Mouse (Mus musculus) B cell, adult 2 months (primary cell): ENCODE data around the gene Gpr22.

Source experiments
- DNase-seq, 2 experiments: peaks; one replicate each; pipeline ENCODE4 v3.0.0; 2022

The Gpr22 gene

DNA sequence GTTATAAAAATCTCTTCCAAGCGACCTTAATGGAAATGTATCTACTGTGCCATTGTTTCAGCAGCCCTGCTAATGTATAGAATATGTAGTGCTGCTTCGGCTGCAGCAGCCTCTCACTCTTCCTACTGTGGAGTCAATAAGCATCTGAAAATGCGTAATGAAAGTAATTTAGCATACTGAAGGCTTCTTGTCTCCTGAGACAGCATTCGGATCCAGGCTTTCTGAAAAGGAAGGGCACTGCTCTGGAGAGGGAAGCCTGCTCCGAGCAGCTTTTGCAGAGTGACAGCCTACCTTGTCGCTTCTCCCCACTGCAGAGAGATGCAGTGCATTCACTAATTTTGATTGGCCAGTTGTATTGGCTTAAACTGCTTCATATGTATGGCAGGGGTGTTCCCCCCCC is at the start of gene Gpr22:
Gpr22 (minus strand) TSS at position 348 of the 400 bp plus-strand sequence.
- DNase-seq, result no peak

- peak; percentile 17 to 20 for DNase-seq
Measured at GRCm38 (mm10) chr12:31755885-31756755, 42.4 kb upstream of the Gpr22 start.

DNA sequence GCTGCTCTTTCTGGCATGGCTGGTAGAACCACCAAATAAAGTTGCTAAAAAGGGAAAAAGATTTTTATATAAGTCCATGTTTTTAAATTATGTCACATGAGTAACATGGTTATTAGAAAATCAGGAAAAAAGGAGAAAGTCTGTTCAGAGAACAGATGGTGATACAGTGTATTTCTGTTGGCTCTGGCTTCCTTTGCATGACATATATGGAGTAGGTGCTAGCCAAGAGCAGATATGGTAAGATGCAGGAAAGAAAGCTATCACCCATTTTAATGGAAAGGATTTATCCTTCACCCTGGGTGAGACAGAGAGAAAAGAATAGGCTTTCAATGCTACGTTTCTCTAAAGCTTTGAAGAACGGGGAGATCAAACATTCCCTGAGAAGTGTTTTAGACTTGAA is 40.7 kb upstream of the Gpr22 start:
- no peak for DNase-seq

DNA sequence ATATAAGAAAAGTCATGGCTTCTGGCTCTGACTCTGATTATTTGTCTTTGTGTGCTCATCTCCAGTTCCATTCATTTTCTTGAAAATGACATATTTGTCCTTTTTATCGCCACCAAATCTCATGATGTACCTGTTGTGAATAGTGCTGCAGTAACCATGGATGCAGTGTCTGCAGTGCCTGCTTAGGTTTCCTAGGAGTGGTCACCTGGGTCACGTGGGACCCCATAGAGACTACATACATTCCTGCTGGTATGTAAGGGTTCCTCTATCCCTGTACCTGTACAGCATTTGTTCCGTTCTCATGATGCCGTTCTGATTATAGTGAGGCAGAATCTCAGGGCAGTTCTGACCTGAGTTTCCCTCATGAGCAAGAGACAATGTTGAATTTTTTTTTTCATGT is 36.1 kb upstream of the Gpr22 start:
- DNase-seq, result no peak

GRCm38 (mm10) chr12:31747301-31747700 is 33.6 kb upstream of the Gpr22 start:
- DNase-seq, result no peak

- DNase-seq, result no peak
Measured at GRCm38 (mm10) chr12:31734616-31735015, 20.9 kb upstream of the Gpr22 start.

DNA sequence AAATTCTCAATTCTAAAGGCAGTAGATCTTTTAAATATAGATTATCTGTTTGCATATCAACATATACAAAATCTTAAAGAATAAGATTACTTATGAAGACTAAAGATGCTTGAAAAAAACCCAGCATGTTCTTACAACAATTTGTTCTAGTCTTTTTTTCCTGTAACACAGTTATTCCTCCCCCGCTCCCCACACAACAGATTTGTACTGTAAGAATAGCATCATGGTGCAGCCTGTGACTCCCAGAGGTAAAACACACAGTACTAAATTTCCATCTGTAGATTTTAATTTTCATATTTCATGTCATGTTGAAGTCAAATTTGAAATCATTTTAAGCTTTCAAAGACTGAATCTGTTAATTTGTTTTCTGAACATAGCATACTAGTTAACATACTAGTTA is 16.4 kb upstream of the Gpr22 start:
- no peak for DNase-seq

GRCm38 (mm10) chr12:31726707-31727106 is 13.0 kb upstream of the Gpr22 start:
- DNase-seq, result no peak

GRCm38 (mm10) chr12:31725511-31726275 is 11.9 kb upstream of the Gpr22 start:
- no peak for DNase-seq

GRCm38 (mm10) chr12:31724576-31724975 is 10.8 kb upstream of the Gpr22 start:
- DNase-seq, result no peak

DNA sequence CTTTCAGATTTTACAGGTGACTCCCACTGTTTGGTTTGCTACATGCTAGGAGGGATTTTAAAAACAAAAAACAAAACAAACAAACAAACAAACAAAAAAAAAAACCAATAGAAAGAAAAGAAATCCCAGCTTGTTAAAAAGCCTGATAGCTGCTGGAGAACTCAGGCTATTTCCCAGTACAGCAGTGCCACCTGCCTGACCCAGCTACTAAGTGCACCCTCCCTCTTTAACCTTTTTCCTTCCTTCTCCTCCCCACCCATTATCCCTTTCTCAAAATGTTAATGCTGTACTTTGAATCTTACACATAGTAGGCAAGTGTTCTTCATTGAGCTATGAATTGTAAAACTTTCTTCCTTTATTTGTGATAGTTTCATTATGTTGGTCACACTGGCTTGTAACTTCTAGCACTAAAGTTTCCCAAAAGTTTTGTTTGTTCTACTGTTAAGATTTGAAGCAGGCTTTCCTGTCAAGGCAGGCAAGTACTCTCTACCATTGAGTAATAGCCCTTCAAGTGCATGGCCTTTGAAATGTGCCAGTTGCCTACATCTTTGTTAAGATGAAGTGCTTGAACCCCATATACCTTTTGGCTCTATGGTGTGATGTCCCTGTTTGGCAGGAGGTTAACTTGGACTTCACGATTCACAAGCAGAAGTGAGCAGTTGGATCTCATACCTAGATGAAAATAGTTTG is 6.0 kb upstream of the Gpr22 start:
- DNase-seq, result peak; percentile 15 to 17

GRCm38 (mm10) chr12:31714070-31714469 is 323 bp upstream of the Gpr22 start:
- DNase-seq, result no peak

DNA sequence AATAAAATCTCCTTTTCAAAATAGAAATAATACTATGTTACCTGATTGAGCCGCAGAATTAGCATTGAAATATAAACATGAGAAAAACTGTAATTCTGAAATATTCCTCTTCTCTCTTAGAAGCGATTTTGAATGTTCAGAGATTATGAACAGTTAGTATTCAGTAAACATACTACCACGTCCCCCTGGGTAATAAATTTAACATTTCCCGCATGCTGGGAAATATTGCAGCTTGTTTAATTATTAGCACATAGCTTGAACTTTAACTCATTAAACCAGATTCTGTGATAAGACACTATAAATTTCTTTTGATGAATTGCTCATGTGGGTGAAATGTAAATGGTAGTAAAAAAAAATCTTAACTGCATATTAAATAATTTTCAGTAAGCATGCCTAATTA is 1.0 kb downstream of the Gpr22 start:
- no peak for DNase-seq

DNA sequence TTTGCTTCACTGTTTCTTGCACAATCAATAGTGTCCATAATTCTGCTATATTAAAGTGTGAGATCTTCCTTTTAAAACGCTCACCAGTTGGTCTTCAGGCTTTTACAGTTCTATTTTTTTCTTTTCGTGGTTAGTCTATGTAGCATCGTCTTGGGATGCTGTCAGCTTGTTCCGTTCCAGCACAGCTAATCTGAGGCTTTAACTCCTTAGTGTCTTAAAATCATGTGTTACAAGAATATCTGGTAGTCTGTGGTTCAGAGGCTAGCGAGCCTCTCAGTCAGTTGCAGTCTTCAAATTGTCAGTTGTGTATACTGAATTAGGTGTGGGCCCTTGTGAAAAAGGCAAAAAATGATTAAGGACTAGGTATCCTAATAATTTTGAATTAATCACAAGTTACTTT is 1.5 kb downstream of the Gpr22 start:
- DNase-seq, result no peak

DNA sequence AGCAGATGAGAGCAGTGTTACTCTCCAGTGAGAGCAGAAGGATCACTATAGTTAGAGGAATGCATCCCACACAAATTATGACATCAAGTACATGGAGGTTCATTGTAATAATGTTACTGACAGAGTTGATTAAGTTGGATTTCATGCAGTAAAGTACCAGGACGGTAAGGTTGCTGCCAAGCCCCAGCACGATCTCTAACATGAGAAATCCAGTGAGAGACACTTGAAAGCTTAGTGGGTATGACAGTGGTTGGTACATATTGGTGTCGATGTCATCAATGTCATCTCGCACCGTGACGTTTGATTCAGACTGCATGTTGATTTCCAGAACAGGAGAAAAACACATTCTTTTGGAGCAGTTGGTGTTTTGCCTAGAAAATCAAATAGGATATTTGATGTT is 4.1 kb downstream of the Gpr22 start:
- DNase-seq, result no peak

DNA sequence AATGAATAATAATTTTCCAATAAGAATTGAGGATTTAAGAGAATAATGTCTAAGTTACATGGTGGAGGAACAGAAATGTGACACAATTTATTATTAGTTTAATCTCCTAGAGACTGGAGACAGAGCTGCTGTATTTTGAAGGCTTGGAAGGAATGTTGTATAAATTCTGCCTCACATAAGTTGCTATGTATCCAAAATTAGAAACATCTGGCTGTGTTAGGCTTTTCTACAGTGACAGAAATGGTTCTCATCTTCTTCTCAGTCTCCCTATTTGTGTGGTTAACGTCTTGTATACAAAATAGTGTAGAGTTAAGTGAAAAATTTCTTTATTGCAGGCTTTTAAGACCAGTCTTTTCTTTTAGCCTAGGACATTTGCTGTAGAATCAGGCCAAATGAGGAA is 6.2 kb downstream of the Gpr22 start:
- DNase-seq, result no peak

GRCm38 (mm10) chr12:31706168-31706567 is 7.6 kb downstream of the Gpr22 start:
- no peak for DNase-seq

GRCm38 (mm10) chr12:31703904-31704303 is 9.8 kb downstream of the Gpr22 start:
- DNase-seq, result no peak

GRCm38 (mm10) chr12:31701411-31701810 is 12.3 kb downstream of the Gpr22 start:
- no peak for DNase-seq

- no peak for DNase-seq
Measured at GRCm38 (mm10) chr12:31700623-31701347, 13.0 kb downstream of the Gpr22 start.

- DNase-seq, result no peak
Measured at GRCm38 (mm10) chr12:31693278-31693677, 20.5 kb downstream of the Gpr22 start.

DNA sequence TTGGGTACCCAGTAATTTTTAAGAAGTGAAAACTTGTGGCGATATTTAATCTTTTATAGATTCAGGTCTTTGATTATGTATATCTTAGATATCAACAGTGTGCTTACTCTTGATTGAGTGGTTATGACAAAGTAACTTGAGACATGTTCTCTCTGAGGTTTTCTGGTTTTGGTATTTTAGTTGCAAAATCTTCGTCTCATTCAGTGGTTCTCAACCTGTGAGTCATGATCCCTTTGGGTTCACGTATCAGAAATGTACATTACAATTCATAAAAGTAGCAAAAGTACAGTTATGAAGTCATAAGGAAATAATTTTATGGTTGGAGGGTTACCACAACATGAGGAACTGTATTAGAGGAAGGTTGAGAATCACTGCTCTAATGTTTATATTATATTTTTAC is 27.1 kb downstream of the Gpr22 start:
- no peak for DNase-seq

- DNase-seq, result no peak
Measured at GRCm38 (mm10) chr12:31667187-31667586, 46.6 kb downstream of the Gpr22 start.
